Mouse (Mus musculus) embryonic fibroblast, embryonic 13.5 days (primary cell): Measurements from ENCODE around the gene Med13l. TPM values are rescaled to one million over a fixed set of nuclear protein-coding genes. Genes with fewer than 3 reads are reported as not detected.
A peak's percentile ranks its signal among the peaks of the same experiment; 100 is the strongest.

ENCODE experiments used
- H3K27ac ChIP-seq: 2 replicates; pipeline ENCODE4 v1.5.1; 2012; ENCODE audit warnings: low read length, control low read depth, inconsistent platforms; ENCODE audit not compliant: insufficient read depth
- H3K4me1 ChIP-seq: 2 replicates; pipeline ENCODE4 v1.6.1; 2011; ENCODE audit warnings: low read length; ENCODE audit not compliant: control insufficient read depth, insufficient read depth
- H3K4me3 ChIP-seq: 2 replicates; pipeline ENCODE4 v1.5.1; 2011; ENCODE audit warnings: mild to moderate bottlenecking, control low read depth, low read length; ENCODE audit not compliant: insufficient read depth
- CTCF ChIP-seq: IDR thresholded peaks from 2 replicates; pipeline ENCODE4 v1.5.1; 2011; ENCODE audit warnings: mild to moderate bottlenecking, control low read depth, low read length, moderate library complexity, borderline replicate concordance; ENCODE audit not compliant: insufficient read depth
- POLR2A ChIP-seq: IDR thresholded peaks from 2 replicates; pipeline ENCODE4 v1.6.1; 2011; ENCODE audit warnings: low read depth, mild to moderate bottlenecking, control low read depth, low read length, moderate library complexity
- polyA plus RNA-seq: library from polyadenylated mRNA; stranded (reverse); fragments of >200 nt; gene quantifications from 2 replicates; pipeline ENCODE4 v1.2.4, GENCODE M21; 2011; ENCODE audit warnings: low read depth; ENCODE audit not compliant: missing spikeins, insufficient read length

Med13l gene
- polyA plus RNA-seq, 1 experiment = 57.8 TPM

GRCm38 (mm10) chr5:118776396-118776795 lies 215.9 kb downstream of the Med13l start:
- no peaks in the 10 kb centered on the region for H3K4me1 ChIP-seq
- H3K4me3 ChIP-seq = no peak overlapping the region
- H3K27ac ChIP-seq = no peak overlapping the region
- no peak for TF ChIP-seq POLR2A
- no peak for TF ChIP-seq CTCF

DNA sequence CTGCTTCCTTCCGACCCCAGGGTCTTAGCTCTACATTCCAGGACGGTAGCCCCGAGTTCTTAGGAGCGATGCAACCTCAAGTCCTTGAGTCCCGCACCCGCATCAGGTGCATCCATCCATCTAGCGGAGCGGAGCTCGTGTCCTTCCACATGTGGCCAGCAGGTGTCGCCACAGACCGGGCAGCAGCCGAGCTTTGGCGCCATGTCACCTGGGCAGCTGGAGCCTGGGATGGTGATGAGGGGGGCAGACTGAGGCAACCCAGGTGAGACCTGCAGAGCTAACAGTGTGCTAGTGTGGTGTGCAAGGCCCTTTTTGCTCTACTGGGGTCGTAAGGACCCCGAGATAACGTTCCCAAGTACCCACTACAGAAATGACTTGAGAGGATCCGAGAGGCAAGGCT lies 221.1 kb downstream of the Med13l start:
- TF ChIP-seq CTCF (peak; percentile 99), POLR2A (no peak)
- H3K27ac ChIP-seq = no peak overlapping the region
- H3K4me1 ChIP-seq = no peaks in the 10 kb centered on the region

DNA sequence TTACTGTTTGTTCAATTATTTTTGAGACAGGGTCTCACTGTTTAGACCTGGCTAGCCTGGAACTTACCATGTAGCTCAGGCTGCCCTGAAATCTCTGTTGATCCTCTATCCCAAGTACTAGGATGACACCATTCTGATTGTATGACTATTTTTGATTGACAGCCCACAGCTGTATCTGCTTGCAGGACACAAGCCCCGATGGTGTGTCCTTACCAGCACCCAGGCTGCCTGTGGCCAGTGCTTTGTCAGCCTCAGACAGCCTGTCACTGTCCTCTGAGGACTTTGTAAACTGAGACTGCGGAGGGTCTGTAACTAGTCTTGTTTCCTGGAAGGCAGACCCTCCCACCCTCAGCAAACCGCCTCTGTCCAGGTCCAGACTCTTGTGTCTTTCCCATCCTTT lies 221.7 kb downstream of the Med13l start:
- Histone ChIP-seq H3K27ac (no peak overlapping the region), H3K4me3 (no peak overlapping the region), H3K4me1 (no peaks in the 10 kb centered on the region)
- TF ChIP-seq CTCF = no peak
- no peak for TF ChIP-seq POLR2A

More for the DNA sequence above, 221.1 kb downstream of the Med13l start:
- H3K4me3 ChIP-seq = no peak overlapping the region

DNA sequence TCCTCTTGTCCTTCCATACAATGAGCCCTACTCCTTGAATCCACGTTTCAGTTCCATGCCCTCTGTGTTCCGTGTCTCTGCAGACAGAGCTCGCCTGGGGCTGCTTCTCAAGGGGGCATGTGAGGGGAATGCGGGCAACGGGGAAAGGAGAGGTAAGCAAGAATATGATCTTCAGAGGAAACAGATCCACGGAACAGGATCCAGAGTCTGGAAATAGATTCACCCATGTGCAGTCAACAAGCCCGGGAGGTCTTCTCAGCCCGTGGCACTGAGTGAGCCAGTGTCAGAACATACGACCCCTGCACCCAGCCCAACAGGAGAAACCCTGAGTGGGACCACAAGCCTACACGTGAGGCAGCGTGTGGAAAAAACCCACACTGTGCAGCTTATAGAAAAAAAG lies 228.7 kb downstream of the Med13l start:
- H3K4me3 ChIP-seq = no peak overlapping the region
- H3K4me1 ChIP-seq = no peaks in the 10 kb centered on the region
- no peak overlapping the region for H3K27ac ChIP-seq
- TF ChIP-seq CTCF (no peak), POLR2A (no peak)

DNA sequence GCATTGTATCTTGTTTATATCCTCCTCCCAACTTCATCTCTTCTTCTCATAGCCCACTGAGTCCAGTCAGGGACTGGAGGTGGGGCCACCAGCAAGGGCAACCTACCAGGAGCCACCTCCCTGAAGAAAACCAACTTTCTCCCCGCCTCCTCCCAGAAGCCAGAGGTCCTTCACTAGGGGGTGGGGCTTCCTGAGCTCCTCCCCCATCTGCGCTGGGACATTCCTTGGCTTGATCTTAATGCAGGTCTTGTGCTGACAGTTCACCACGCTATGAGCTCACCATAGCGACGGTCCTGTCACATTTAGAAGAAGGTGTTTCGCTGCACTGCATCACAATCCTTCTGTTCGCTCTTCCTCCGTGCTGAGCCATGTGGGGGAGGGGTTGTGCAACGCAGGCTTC lies 229.3 kb downstream of the Med13l start:
- no peak overlapping the region for H3K27ac ChIP-seq
- H3K4me1 ChIP-seq = no peaks in the 10 kb centered on the region
- H3K4me3 ChIP-seq = no peak overlapping the region
- TF ChIP-seq POLR2A (no peak), CTCF (no peak)

GRCm38 (mm10) chr5:118797811-118798210 lies 237.3 kb downstream of the Med13l start:
- Histone ChIP-seq H3K27ac (no peak overlapping the region), H3K4me1 (no peaks in the 10 kb centered on the region), H3K4me3 (no peak overlapping the region)
- TF ChIP-seq POLR2A = no peak
- no peak for TF ChIP-seq CTCF

- no peak overlapping the region for H3K27ac ChIP-seq
Observed at GRCm38 (mm10) chr5:118801592-118801991, 241.1 kb downstream of the Med13l start.

GRCm38 (mm10) chr5:118802036-118802435 lies 241.6 kb downstream of the Med13l start:
- H3K4me3 ChIP-seq = no peak overlapping the region

More at GRCm38 (mm10) chr5:118801592-118801991, 241.1 kb downstream of the Med13l start:
- H3K4me3 ChIP-seq = no peak overlapping the region
- no peaks in the 10 kb centered on the region for H3K4me1 ChIP-seq
- TF ChIP-seq POLR2A (no peak), CTCF (no peak)

GRCm38 (mm10) chr5:118808946-118809345 lies 248.5 kb downstream of the Med13l start:
- H3K4me1 ChIP-seq = no peaks in the 10 kb centered on the region
- no peak for TF ChIP-seq CTCF
- TF ChIP-seq POLR2A = no peak
- no peak overlapping the region for H3K27ac ChIP-seq
- H3K4me3 ChIP-seq = no peak overlapping the region

More at GRCm38 (mm10) chr5:118802036-118802435, 241.6 kb downstream of the Med13l start:
- Histone ChIP-seq H3K27ac (no peak overlapping the region), H3K4me1 (no peaks in the 10 kb centered on the region)
- TF ChIP-seq POLR2A (no peak), CTCF (no peak)

DNA sequence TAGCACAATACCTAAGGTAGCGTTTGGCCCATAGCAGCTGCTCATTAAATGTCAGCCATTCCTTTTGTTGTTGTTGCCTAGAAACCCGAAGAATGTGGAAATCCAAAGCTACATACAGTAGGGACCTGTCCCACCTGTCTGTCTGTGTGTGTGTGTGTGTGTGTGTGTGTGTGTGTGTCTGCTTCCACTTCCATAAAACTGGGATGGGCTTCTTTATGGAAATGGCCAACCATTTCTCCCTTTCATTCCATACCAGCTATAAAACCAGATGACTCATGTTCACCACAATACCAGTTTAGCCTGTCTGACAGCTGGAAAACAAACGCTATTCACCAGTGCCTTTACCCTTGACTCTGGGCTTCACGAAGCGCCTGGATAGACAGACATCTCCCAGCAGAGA lies 249.1 kb downstream of the Med13l start:
- H3K4me3 ChIP-seq = no peak overlapping the region
- no peaks in the 10 kb centered on the region for H3K4me1 ChIP-seq
- TF ChIP-seq POLR2A (no peak), CTCF (no peak)
- no peak overlapping the region for H3K27ac ChIP-seq

- no peaks in the 10 kb centered on the region for H3K4me1 ChIP-seq
- H3K27ac ChIP-seq = no peak overlapping the region
- H3K4me3 ChIP-seq = no peak overlapping the region
- TF ChIP-seq CTCF = no peak
Observed at GRCm38 (mm10) chr5:118811690-118812089, 251.2 kb downstream of the Med13l start.

GRCm38 (mm10) chr5:118812421-118812820 lies 251.9 kb downstream of the Med13l start:
- Histone ChIP-seq H3K27ac (no peak overlapping the region), H3K4me1 (no peaks in the 10 kb centered on the region), H3K4me3 (no peak overlapping the region)
- TF ChIP-seq CTCF (no peak), POLR2A (no peak)
